Mouse (Mus musculus) ovary, postnatal 36 days (tissue): Measurements from ENCODE around the gene Asb17.
A peak's percentile ranks its signal among the peaks of the same experiment; 100 is the strongest.
"Not testable (repeated sequence)": the region's sequence is repeated elsewhere in the genome, so short reads cannot be mapped to it uniquely, and the experiment has no call there.

Source experiments
- DNase-seq: peaks from one replicate; pipeline ENCODE4 v3.0.0; 2022; ENCODE audit warnings: low spot score, mixed read lengths

Gene Asb17

DNA sequence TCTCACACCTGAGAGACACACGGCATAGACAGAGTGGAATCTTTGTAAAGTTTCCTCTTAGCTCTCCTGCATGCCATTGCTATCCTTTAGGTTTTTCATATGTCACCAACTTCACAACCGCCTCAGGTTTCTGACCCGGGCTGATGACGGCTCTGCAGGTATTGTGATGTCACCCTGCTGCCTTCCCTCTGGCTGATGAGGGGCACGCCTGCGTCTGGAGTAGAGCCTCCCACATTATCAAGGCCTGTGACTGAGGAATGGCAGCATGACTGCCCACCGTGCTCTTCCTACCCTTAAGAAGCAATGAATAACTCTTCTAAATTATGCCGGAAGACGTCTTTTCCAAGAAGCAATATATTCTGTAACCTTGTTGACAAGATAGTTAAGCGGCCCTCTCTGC is at the start of gene Asb17:
Gene Asb17, plus strand, starts transcription at position 180 of the 400 bp plus-strand sequence.
- DNase-seq, result no peak

DNA sequence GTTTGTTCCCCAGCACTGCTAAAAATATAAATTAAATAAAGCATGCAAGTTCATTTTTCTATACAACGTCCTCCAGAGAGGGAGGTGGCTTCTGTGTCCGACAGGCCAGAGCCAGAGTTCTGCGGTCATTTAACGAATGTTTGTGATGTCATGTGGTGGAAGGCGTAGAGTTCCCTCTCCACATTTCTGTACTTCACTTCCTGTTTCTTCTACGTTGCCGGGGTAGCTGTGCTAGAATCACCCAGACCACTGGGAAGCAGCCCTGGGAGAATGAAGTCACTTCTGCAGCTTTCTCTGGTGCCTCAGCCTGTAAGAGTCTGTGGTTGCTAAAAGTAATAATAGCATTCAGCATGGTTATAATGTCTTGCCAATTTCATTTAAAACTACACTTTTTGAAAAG is 46.4 kb upstream of the Asb17 start:
- no peak for DNase-seq

DNA sequence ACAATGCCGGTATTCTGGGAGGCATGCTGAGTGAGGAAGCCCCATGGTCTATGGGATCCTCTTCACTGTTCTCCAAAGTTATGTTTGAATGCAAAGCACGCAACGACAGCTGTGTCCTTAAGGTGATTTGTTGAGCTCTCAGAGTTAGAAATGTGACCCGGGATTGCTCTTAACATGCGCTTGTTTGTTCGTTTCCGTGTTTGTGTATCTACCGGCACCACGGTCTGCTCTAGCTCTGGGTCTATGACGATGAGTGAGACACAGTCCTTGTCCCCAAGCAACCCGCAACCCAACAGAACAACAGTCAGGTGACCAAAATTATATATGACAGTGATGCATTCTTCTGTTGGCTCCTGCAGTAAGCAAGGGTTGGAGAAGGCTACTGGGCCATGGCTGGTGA is 44.4 kb upstream of the Asb17 start:
- DNase-seq, result no peak

DNA sequence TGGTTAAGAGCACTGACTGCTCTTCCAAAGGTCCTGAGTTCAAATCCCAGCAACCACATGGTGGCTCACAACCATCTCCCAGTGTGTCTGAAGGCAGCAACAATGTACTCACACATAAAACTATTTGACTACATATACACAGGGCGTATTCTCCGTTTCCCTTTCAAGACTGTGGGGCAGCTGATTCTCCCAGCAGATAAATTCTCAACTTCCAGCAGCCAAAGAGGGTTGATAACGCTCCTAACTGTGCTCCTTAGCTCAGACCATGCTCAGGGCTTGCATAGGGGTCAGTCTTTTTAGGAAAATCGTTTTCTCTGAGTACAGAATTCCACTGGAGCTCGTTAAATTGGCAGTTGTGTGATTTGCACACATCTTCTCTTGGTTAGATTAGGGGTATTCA is 43.3 kb upstream of the Asb17 start:
- no peak for DNase-seq

GRCm38 (mm10) chr3:153801541-153801940 is 42.5 kb upstream of the Asb17 start:
- no peak for DNase-seq

DNA sequence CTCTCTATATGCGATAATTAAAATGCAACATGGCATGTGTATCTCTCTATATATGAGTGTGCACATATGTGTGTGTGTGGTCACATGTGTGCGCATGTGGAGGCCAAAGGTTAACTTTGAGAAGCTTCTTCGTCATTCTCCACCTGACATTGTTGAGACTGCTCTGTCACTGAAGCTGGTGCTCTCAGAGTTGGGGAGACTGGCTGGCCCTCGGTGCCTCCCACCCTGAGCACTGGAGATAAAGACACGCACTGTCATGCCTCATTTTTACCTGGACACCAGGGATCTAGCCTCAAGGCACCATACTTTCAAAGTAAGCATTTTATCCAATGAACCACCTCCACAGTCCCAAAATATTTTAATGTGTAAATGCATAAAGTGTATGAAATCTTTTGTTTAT is 41.4 kb upstream of the Asb17 start:
- no peak for DNase-seq

GRCm38 (mm10) chr3:153804032-153804431 is 40.0 kb upstream of the Asb17 start:
- no peak for DNase-seq

- peak; percentile 90 for DNase-seq
These were observed 37.8 kb upstream of the Asb17 start for GRCm38 (mm10) chr3:153806077-153806772.

DNA sequence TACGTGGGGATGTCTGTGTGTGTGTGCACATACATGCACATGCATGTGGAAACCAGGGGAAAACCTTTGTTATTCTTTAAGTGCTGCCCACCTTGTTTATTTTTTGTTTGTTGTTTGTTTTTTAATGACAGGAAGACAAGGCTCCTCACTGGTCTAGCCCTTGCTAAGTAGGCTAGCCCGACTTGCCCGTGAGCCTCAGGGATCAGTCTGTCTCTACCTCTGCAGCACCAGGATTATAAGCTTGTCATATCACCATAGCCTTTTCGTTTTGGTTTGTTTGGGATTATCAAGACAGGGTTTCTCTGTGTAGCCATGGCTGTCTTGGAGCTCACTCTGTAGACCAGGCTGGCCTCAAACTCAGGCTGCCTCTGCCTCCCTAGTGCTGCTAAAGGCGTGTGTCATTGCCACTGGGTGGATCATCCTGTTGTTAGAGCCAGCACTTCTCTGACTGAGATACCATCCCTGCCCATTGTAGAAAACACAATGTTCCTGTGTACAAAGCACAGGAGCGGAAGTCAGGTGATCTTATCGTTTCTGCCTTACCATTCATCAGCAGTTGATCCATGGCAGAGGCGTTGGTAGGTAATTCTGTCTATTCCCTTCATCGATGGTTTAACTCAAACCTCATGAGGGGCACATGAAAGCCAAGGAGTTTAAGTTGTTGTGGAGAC is 37.1 kb upstream of the Asb17 start:
- DNase-seq, result no peak

DNA sequence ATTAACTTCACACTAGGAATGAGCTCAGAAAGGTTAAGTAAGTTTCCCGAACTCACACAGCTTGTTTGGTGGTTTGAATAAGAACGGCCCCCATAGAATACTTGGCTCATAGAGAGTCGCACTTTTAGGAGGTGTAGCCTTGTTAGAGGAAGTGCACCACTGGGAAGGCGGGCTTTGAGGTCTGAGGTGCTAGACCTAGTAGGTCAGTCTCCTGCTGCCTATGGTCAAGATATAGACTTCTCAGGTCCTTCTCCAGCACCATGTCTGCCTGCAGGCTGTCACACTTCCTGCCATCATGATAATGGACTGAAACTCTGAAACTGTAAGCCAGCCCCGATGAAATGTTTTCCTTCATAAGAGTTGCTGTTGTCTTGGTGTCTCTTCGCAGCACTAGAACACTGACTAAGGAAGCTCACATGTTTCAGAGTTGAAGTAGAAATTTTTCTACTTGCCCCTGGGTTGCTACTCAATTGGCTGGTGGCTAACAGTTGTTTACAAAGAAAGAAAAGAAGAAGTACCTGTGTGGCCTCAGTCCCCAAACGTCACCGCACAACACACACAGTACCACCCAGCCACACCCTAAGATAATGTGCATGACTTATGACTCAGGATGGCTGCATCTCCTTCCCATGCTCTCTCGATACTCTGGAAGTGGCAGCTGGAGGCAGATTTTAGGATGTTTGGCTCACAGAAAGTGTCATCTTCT is 36.4 kb upstream of the Asb17 start:
- DNase-seq, result no peak

- DNase-seq, result no peak
These were observed 35.6 kb upstream of the Asb17 start for GRCm38 (mm10) chr3:153808406-153808805.

- no peak for DNase-seq
These were observed 30.0 kb upstream of the Asb17 start for GRCm38 (mm10) chr3:153814026-153814425.

- DNase-seq, result no peak
These were observed 26.6 kb upstream of the Asb17 start for GRCm38 (mm10) chr3:153817376-153817890.

- DNase-seq, result no peak
These were observed 25.3 kb upstream of the Asb17 start for GRCm38 (mm10) chr3:153818723-153819122.

- no peak for DNase-seq
These were observed 24.6 kb upstream of the Asb17 start for GRCm38 (mm10) chr3:153819438-153819837.

- DNase-seq, result no peak
These were observed 20.1 kb upstream of the Asb17 start for GRCm38 (mm10) chr3:153823671-153824515.

DNA sequence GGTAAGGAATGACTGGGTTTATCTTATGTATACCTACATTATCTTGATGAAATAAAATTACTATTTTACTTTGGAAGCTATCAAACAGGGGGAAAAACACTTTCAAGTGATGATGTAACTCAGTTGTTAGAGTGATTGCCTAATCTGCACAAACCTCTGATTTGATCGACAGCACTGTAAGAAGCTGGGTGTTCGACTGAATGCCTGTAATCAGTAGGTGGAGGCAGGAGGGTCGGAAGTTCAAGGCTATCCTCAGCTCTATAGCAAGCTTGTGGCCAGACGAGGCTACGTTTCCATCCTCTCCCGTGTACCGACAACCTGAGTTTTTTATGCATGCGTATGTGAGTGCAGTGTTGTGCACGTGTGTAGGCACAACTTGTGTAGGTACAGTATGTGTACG is 18.8 kb upstream of the Asb17 start:
- no peak for DNase-seq

DNA sequence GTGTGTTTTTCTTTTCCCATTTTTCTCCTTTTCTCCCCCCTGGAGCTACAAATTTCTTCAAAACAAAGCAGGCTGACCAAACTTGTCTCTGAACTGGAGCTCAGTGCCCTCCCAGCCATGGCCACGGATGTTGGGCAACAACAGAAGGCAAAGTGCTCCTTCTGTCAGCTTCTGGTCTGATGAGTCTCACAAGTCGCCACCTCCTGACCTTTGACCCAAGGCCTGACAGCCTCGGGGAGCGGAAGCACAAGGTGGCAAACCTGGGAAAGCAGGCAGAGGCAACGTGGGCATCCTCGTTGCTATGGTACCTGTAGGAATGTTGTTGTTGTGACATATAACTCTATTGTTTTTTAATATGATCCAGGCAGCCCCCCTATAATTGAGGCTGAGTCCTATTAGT is 17.4 kb upstream of the Asb17 start:
- no peak for DNase-seq

GRCm38 (mm10) chr3:153829788-153830187 is 14.2 kb upstream of the Asb17 start:
- not testable (repeated sequence) for DNase-seq

DNA sequence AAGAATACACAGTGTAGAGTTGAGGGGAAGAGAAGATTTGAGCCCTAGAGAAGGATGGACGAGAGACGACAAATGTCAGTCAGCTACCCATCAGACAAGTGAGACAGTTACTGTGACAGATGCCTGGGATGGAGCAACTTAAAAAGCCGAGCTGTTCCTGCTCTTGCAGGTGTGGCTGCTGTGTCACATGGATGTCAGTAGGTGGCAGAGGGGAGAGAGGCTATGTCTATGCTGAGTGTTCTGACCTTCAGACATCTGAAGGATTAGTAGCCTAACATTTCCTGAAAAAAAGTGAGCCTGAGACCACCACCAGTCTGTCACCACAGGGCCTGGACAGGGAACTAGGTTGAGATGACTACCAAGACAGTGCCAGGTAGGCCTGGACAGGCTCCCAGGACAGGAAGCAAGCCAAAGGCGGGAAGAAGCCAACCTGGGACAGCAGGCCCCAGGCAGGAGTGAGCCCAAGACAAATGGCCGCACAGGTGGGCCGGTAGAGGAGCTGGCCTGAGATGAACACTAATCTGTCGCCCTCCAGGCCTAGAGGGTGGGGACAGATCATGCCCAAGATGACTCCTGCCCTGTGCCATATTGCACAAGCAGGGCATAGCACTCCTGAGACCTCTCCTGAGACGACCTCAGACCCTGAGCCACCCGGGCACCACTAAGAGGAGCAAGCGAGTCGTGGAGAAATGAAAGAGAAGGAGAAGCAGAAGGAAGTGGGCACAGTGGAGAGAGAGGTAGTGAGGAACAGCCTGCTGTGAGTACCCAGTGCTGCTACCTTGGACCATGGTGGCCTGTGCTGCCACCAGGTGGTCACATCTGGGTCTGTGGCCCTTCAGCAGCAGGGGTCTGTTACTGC is 12.8 kb upstream of the Asb17 start:
- DNase-seq, result no peak
